ENCODE assay signal across 8 mouse cellular contexts in the genomic region with DNA sequence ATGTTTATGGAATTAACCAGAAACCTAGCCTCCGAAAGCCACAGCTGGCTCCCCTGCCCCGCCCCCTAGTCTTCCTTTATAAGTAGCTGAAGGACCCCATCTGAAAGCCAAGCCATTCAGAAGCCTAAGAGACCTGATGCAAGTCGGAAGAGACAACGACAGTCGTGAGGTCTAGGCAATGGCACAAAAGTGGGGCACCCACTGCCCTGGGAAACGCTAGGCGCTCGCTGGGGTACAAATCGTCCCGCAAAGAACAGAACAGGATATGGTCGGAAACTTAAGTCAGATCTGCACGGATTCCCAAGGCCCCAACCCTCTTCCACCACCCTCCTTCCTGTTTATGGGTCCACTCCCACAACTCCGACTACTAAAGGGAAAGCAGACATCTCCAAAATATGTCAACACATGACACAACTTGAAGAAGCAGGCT. TPM values are rescaled to one million over a fixed set of nuclear protein-coding genes. Genes with fewer than 3 reads are reported as not detected.
DNase-seq lines count a peak whose midpoint lies in the region; ATAC-seq lines count a peak whose summit lies in the region.

No protein-coding gene starts in this region.

- H3K4me3 ChIP-seq in kidney, embryonic 14.5 days (ENCODE audit: low read length) = peak overlapping the region; percentile 88
- H3K4me3 ChIP-seq in forebrain, embryonic 12.5 days (replicated peaks) = peak overlapping the region; percentile 82
- H3K4me3 ChIP-seq in limb, embryonic 11.5 days (ENCODE audit: low read depth, low read length) = peak overlapping the region; percentile 82
- H3K4me3 ChIP-seq in neural tube, embryonic 12.5 days = peak overlapping the region; percentile 84

- H3K27ac ChIP-seq in kidney, embryonic 14.5 days (ENCODE audit: low read depth, low read length) = peak overlapping the region; percentile 77; the same call in 1 of the 2 replicates
- no peak overlapping the region for H3K27ac ChIP-seq in forebrain, embryonic 12.5 days
- no peak overlapping the region for H3K27ac ChIP-seq in limb, embryonic 11.5 days (replicated peaks; ENCODE audit: low read depth, low read length)
- no peak overlapping the region for H3K27ac ChIP-seq in neural tube, embryonic 12.5 days

- peak overlapping the region; percentile 69 for H3K4me2 ChIP-seq in kidney, embryonic 14.5 days (replicated peaks; ENCODE audit: low read depth, low read length)
- peak overlapping the region; percentile 83 for H3K4me2 ChIP-seq in forebrain, embryonic 12.5 days
- H3K4me2 ChIP-seq in limb, embryonic 11.5 days (ENCODE audit: low read depth, severe bottlenecking) = peak overlapping the region; percentile 66
- H3K4me2 ChIP-seq in neural tube, embryonic 12.5 days (replicated peaks) = peak overlapping the region; percentile 82

- WGBS in kidney, embryonic 14.5 days = 4% methylated on average over 13 of the region's 13 CpGs
- 4% methylated on average over 13 of the region's 13 CpGs for WGBS in forebrain, embryonic 12.5 days
- WGBS in limb, embryonic 11.5 days = 7% methylated on average over 13 of the region's 13 CpGs
- WGBS in neural tube, embryonic 12.5 days = 6% methylated on average over 13 of the region's 13 CpGs

- no peak for DNase-seq in kidney, adult 18-20 months
- peak; percentile 63 for DNase-seq in MEL-GATA-1-ER (ENCODE audit: extremely low read depth, low read depth)
- no peak for DNase-seq in limb, embryonic 11.5 days (ENCODE audit: low spot score)
- no peak for DNase-seq in ovary, postnatal 10 days (ENCODE audit: low spot score)
- DNase-seq in urinary bladder, postnatal 25 days (ENCODE audit: low spot score) = no peak

- H3K9ac ChIP-seq in kidney, embryonic 14.5 days (ENCODE audit: low read depth, low read length) = peak overlapping the region; percentile 85
- H3K9ac ChIP-seq in forebrain, embryonic 12.5 days = peak overlapping the region; percentile 83
- H3K9ac ChIP-seq in limb, embryonic 11.5 days (ENCODE audit: low read length) = peak overlapping the region; percentile 47; the same call in 1 of the 2 replicates
- H3K9ac ChIP-seq in neural tube, embryonic 12.5 days = peak overlapping the region; percentile 84

- no peaks in the 10 kb centered on the region for H3K36me3 ChIP-seq in kidney, embryonic 14.5 days (ENCODE audit: control insufficient read depth, insufficient read depth, low read length)
- H3K36me3 ChIP-seq in forebrain, embryonic 12.5 days (replicated peaks) = no peaks in the 10 kb centered on the region
- no peaks in the 10 kb centered on the region for H3K36me3 ChIP-seq in limb, embryonic 11.5 days (ENCODE audit: control insufficient read depth, insufficient read depth, low read length)
- no peaks in the 10 kb centered on the region for H3K36me3 ChIP-seq in neural tube, embryonic 12.5 days

- no peaks in the 10 kb centered on the region for H3K27me3 ChIP-seq in kidney, embryonic 14.5 days (ENCODE audit: control insufficient read depth, insufficient read depth, low read length)
- H3K27me3 ChIP-seq in forebrain, embryonic 12.5 days = no peaks in the 10 kb centered on the region
- no peaks in the 10 kb centered on the region for H3K27me3 ChIP-seq in limb, embryonic 11.5 days (ENCODE audit: control insufficient read depth, insufficient read depth, low read length)
- H3K27me3 ChIP-seq in neural tube, embryonic 12.5 days (replicated peaks) = no peaks in the 10 kb centered on the region

- H3K4me1 ChIP-seq in kidney, embryonic 14.5 days (ENCODE audit: control insufficient read depth, insufficient read depth, low read length) = peaks cover 28% of the 10 kb centered on the region
- peaks cover 15% of the 10 kb centered on the region for H3K4me1 ChIP-seq in forebrain, embryonic 12.5 days
- H3K4me1 ChIP-seq in limb, embryonic 11.5 days (ENCODE audit: control insufficient read depth, insufficient read depth, low read length) = peaks cover 9% of the 10 kb centered on the region
- H3K4me1 ChIP-seq in neural tube, embryonic 12.5 days = peaks cover 13% of the 10 kb centered on the region; the same call in 1 of the 2 replicates

- ATAC-seq in kidney, embryonic 14.5 days (ENCODE audit: low FRiP score, low TSS enrichment) = peak; percentile 20; the same call in 1 of the 2 replicates
- peak; percentile 10; the same call in 1 of the 2 replicates for ATAC-seq in forebrain, embryonic 12.5 days (ENCODE audit: low FRiP score)
- ATAC-seq in limb, embryonic 11.5 days (ENCODE audit: insufficient number of reproducible peaks, low FRiP score, low TSS enrichment, low read depth) = peak; percentile 15; the same call in 1 of the 2 replicates
- no peak; the same call in 1 of the 2 replicates for ATAC-seq in neural tube, embryonic 12.5 days (ENCODE audit: low FRiP score, low read depth)

- no peaks in the 10 kb centered on the region for H3K9me3 ChIP-seq in kidney, embryonic 14.5 days (ENCODE audit: control insufficient read depth, low read length)
- no peaks in the 10 kb centered on the region for H3K9me3 ChIP-seq in forebrain, embryonic 12.5 days
- no peaks in the 10 kb centered on the region for H3K9me3 ChIP-seq in limb, embryonic 11.5 days (ENCODE audit: control insufficient read depth, low read length)
- no peaks in the 10 kb centered on the region for H3K9me3 ChIP-seq in neural tube, embryonic 12.5 days

RNA-seq across cellular contexts. Expression of gene Lrch1, which starts 1.3 kb away (rescaled TPM):
- 11.1 and 18.6 TPM in 2 replicates for polyA plus RNA-seq in kidney, embryonic 14.5 days (2014; fragmentation: Nextera tagmentation; extraction: Ambion mirVana)
- polyA plus RNA-seq in forebrain, embryonic 12.5 days (2016; fragmentation: Nextera tagmentation; extraction: Ambion mirVana) = 12.6 and 13.6 TPM in 2 replicates
- polyA plus RNA-seq in limb, embryonic 11.5 days (2014; fragmentation: Nextera tagmentation; extraction: Ambion mirVana) = 11.3 and 12.9 TPM in 2 replicates
- polyA plus RNA-seq in neural tube, embryonic 12.5 days (2016; fragmentation: Nextera tagmentation; extraction: Ambion mirVana) = 12.2 and 12.5 TPM in 2 replicates
